Mouse (Mus musculus) right cerebral cortex, postnatal 25 days (tissue): ENCODE results near the gene Clip4.
"Not testable (repeated sequence)": the region's sequence is repeated elsewhere in the genome, so short reads cannot be mapped to it uniquely, and the experiment has no call there.

ENCODE experiments used
- DNase-seq: peaks from one replicate; pipeline ENCODE4 v3.0.0; 2022

Gene Clip4

DNA sequence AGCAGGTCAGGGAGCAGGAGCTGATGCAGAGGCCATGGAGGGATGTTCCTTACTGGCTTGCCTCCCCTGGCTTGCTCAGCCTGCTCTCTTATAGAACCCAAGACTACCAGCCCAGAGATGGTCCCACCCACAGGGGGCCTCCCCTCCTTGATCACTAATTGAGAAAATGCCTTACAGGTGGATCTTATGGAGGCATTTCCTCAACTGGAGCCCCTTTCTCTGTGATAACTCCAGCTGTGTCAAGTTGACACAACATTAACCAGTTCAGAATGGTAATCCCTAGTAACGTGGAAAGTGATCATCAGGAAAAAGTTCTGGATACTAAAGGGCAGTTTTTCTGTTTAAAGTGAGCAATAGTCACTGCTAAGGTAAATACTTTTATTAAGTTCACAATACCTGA is at the start of gene Clip4:
Gene Clip4 (plus strand): TSS at position 301 of the 400 bp plus-strand sequence.
- DNase-seq, result not testable (repeated sequence)

DNA sequence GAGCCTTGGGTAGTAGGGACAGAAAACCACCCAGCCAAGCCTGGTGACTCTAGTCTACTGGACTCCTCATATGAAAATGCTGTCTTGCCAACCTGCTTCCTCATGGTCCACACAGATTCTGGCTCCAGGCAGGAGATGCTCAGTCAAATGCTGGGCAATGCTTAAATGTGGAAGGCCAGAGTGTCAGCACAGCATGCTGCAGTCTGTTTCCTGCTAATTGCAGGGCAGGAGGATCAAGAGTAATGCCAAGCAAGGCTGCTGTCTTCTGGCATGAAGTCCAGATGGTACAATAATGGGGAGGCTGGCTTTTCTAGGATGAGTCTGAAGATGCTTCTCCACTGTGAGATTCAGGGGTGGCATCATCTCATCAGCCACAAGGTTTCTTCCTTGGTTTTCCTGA is 47.8 kb upstream of the Clip4 start:
- DNase-seq, result no peak

DNA sequence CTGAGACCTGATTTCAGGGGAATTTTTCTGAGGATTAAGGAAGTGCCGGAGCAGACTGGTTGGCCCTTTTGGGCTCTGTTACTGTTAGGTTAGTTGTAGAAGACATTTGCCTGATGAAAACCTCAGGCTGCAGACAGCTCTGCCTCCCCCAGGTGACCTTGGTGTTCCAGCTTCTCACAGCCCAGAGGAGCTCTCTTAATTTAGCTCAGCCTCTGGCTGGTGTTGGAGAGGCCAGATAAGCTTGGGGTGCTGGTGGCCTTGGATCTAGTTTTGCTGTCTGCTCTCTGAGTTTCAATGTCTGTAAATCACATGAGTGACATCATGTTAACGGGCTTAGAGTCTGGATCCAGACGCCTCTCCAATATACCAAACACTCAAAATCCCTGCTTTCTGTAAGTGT is 47.3 kb upstream of the Clip4 start:
- DNase-seq, result no peak

DNA sequence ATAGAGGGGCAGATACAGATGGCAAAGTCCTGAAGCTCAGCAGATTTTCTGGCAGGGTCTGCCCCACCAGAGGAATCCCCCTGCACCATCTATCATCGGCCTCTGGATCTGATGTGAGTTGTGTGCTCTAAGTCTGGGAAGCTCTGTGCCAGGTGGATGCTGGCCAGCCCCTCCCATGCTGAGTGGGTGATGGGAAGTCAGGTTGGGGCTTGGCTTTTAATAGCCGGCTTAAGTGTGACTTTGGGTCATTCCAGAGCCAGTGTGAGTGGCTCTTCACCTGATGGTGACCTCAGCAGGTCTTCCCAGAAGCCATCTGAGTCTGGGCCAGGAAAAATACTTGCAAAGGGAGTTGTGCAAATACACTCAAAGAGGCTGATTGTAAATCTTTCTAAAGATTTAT is 37.6 kb upstream of the Clip4 start:
- DNase-seq, result no peak

DNA sequence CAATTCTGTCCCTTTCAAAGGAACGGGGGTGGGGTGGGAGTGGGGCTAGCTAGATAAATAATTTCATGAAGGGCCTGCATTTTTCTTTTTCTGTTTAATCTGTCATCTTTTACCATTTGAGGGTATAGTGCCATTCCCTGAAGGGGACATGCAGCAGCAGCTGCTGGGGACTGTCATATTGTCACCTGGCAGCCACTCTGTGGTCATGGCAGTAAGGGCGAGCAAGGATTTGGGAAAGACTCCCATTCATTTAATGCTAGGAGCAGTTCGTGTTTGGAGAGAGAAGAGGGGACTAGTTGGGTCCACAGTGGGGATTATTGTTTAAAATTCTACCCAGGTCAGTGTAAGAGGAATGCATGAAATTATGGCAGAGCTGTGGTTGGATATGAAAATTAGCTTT is 31.8 kb upstream of the Clip4 start:
- no peak for DNase-seq

DNA sequence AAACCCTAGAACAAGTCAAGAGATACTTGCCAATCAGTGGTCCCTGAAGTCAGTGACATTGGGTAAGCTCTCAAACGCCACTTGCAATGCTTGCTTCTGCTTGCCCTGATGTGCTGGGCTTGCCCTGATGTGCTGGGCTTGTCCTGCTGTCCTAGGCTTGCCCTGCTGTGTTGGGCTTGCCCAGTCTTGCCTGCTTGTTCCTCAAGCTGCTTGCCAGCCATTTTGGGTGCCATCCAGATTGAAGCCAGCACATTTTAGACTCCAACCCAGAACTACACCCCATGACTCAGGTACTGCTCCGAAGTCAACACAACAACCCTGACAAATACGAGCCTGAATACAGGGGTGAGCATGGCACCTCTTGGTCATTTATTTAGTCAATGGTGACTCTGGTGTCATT is 26.1 kb upstream of the Clip4 start:
- DNase-seq, result no peak

DNA sequence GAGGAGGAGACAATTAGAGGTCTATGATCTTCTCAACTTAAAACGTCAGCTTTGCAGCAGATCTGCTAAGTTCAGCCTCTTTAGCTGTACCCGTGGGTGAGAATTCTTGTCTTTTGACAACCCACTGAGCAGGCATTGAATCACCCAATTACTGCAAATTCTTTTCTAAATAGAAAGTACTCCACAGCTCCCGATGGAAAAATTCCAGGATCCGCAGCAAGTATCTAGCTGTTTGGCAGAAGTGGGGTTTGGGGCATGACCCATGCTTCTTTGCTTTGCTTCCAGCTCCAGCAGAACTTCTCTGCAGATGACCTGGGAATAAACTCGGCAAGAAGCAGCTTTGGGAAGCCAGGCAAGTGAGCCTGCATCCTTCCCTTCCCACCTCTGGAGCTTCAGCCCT is 25.3 kb upstream of the Clip4 start:
- peak; percentile 26 for DNase-seq

DNA sequence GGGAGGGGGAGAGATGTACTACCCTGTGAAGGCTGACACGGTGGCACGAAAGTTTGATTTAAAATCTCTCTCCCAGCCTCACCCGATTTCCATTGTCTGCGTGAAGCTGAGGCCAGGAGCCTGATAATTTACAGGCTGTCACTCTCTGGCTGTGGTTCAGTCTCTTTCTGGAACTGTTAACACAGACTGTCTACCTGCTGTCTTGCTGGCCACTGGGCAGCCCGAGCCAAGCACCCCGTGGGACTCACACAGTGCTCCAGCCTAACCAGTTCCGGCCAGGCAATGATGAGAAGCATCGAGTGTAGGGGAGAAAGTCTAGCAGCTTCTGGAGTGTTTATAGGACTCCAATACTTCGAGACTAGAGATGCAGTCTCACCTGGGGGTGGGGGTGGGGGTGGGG is 22.2 kb upstream of the Clip4 start:
- DNase-seq, result no peak

DNA sequence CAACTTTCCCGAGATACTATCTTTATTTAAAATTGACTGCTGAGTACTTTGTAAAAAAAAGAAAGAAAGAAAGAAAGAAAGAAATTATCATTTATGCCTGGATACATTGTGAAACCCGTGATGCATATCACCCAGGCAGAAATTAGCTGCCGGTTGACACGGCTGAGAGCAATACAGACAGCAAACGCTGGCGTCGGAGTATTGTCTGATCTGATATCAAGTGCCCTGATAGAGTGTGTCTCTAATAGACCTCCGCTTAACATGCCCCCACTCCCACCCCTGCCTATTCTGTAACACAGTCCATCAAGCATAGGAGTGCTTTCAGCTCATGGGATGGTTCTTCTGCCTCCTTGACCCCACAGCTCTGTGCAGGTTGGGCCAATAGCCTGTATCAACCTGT is 20.7 kb upstream of the Clip4 start:
- DNase-seq, result no peak

DNA sequence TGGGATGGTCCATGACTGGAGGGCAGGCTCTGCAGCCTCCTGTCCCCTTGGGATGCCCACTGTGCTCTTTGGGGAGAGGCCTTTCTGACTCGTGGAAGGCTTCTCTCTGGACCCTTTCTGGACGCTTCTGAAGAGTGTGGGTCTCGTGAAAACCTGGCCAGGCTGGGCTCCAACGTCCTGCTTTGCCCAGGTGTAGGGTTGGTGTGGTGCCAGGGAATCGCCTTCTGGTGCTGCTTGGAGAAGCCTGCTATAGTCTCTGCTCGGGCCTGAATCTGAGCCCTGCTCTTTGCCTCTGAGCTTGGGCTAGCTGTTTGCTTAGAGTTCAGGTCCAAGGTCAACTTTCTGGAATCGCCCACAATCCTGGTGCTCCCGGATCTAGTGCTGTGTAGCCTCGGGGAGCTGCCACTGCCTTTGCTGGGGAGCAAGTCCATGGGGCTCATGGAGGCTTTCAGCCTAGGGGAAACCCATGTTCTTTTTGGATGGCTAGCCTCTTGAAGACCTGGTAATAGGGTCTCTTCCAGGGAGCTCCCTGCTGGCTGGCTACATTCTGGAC is 18.6 kb upstream of the Clip4 start:
- DNase-seq, result no peak

DNA sequence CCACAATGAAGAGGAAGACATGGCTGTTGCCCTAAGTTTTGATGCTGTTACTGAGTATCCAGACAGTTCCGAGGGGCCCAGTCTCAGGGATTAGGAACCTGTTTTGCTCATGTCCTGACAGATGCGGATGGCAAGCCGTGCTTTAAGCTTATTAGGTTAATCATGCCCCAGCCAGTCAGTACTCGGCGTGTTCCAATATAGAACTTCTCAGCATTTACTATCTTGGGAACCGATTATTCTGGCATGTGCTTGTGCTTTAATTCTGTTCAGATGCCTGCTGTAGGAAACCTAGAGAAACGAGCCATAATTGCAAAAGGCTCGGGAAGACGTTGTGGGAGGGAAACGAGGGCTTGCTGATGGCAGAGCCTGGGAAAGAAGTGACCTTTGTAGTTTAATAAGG is 15.4 kb upstream of the Clip4 start, which contains the start of gene Pcare:
Gene Pcare (minus strand): TSS at position 64 of the 400 bp plus-strand sequence.
- DNase-seq, result no peak

DNA sequence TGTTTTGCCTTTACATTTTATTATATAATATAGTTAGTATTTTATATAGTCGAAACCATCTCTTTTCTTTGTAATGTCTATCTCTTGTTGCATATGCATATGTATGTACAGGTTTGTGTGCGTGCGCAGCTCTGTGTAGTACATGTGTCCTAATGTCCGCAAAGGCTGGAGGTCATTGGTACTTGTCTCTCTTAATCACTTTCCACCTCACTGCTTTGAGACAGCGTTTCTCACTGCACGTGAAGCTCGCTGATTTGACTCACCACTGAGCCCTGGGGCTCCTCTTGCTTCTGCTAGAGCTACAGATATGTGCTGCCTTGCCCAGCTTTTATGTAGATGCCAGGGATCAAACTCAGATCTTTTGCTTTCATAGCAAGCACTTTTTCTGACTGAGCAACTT is 7.7 kb upstream of the Clip4 start:
- DNase-seq, result no peak

DNA sequence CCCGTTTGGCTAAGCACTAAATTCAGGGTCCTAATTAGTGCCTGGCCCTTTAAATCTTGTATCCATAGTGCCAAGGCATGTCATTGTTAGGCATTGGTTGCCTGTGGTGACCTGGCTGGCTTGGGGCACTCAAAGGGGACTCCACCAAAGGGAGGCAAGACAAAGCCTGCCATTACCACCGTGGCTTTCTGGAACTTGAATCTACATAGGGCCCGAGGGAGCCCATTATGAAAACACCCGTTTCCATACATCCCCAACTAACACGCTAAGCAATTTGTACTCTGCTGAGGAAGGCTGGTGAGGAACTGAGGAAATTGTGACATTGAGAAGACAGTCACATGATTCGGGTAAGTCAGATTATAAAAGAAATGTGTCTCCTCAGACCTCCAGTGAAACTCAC is 1.3 kb downstream of the Clip4 start:
- DNase-seq, result no peak

DNA sequence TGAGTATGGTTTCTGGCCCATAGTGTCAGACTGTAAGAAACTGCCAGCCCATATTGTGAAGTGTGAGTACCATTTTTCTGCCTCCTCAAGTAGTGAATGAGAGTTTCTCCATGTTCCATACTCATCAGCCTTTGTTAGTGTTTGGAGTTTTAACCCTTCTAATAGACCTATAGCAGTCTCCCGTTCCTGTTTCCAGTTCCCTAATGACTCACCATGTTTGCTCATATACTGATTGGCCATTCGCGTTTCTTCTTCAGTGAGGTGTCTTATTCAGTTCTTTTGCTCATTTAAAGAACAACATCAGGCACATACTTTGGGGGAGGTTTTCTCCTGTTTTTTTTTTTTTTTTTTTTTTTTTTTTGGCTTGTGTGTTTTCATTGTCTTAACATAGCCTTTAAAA is 2.4 kb downstream of the Clip4 start:
- DNase-seq, result no peak

DNA sequence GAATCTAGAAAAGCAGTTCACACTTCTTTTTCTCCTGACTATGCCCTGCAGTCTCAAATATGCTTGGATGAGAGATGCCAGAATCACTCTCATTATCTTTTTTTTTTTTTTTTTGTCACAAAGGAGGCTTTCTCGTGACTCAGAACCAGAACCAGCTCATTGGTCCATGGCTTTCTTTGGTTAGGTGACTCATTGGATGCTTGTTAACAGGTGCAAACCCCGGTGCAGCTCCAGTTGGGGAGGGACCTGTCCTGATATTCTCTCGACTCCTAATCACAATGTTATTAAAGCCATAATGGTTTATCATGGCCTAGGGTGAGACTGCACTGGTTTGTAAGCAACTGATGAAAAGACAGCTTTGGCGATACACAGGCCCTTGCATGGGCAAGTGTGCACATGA is 5.9 kb downstream of the Clip4 start:
- DNase-seq, result no peak

DNA sequence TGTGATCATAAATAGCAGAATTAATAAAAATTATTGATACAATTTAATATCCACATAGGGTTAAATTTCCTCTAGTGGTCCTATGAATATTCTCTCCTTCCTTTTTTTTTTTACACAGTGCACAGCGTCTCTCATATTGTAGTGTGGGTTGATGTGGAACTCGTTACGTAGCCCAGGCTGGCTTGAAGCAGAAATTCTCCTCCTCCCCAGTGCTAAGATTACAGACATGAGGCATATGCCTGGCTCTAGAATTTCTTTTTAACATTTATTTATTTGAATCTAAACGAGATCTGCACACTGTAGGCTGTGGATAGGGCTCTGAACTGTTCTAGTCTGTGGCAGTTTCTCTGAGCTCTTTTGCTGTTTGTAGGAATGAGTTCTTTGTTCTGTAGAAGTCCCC is 7.0 kb downstream of the Clip4 start:
- DNase-seq, result no peak

DNA sequence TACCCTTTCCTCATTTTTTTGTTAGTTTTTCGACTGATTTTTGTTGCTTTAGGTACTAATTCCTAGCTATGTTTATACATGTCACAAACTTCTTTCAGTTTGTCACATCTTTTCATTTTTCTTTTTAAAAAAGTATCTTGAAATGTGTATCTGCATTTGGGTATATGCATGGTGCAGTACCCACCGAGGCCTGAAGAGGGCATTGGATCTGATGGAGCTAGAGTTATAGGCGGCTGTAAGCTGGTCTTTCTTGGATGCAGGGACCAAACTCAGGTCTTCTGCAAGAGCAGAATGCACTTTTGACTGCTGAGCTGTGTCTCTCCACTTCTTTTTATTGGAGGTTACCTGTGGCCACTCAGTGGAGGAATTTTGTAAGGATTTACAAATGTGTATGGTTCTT is 10.4 kb downstream of the Clip4 start:
- no peak for DNase-seq

DNA sequence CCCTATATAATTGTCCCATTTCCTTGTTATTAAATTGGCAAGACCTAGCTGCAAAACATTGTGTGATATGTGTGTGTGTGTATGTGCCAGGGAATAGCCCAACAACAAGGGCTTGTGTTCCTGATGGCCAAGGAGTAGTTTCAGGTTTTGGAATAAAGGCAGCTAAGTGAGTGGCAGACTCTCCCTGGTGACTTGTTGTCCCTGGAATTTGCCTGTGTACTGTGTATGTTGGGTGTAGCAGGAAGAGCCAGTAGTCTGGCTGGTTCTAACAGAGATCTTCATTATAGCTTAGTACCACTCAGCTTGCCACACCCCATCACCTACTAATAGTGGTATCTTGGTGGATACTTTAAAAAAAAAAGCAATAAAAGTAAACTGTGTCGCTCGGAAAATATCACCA is 12.2 kb downstream of the Clip4 start:
- DNase-seq, result no peak

DNA sequence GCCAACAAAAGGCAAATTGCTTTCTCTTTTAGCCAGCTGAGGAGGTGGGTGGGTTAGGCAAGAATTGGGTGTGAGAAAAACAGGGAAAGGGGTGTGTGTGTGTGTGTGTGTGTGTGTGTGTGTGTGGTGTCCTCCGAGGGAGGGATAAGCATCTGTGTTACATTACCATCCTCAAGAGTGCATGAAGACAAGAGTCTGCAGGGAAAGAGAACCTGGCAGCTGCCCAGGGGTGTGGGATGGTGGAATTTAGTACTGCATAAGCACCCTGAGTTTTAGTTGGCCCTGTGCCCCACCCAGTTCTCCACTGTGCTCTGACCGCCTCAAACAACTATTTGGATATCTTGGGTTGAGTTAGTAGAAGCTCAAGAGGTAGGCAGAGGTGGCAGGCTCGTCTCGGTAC is 12.7 kb downstream of the Clip4 start:
- peak; percentile 75 for DNase-seq

DNA sequence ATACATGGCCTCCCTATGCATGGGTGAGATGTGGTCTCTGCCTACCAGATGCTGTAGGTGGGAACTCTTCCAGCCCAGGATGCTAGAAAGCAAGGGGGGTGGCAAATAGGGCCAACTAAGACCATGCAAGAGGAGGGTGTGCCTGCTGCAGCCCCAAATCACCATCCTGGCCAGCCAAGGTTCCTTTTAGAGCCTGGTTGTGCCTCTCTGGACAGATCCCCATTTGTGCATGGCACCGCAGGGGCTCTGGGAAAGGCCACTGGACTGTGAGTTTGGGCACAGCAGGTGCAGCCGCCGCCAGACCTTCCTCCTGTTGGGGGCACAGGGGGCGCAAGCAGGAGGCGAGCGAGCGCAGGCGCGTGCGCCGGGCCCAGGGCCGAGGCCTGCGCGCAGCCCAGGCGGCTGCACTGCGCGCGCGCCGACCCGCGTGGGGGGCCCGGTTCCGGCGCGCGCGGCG is 14.0 kb downstream of the Clip4 start:
- no peak for DNase-seq

DNA sequence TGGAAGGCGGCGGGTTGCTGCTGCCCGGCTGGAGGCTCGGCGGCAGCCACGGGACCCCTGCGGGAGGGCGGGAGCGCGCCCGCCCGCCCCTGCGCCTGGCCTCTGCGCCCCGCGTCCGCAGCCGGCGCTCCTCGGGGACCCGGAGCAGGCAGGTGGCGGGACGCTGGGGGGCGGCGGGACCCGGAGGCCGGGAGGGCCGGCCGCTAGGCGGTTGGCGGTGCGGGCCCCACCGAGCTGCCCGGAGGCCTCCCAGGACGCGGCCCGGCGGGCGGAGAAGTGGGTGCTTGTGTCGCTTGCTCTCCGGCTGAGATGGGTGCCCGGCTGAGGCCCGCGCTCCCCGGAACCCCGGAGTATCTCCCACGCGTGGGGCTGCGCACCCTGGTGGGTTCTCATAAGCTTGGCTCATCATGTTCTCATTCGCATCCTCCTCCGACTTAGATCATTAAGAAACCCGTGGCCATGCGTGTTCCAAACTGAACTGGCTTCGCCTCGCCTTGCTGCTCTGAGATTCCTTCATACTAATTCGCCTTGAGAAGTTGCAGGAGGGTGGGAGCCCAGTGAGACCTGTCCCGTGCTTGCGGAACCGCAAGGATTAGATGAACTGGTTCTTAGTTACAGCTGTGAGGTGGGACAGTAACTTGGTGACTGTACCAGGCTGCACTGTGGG is 14.6 kb downstream of the Clip4 start:
- peak; percentile 61 for DNase-seq

DNA sequence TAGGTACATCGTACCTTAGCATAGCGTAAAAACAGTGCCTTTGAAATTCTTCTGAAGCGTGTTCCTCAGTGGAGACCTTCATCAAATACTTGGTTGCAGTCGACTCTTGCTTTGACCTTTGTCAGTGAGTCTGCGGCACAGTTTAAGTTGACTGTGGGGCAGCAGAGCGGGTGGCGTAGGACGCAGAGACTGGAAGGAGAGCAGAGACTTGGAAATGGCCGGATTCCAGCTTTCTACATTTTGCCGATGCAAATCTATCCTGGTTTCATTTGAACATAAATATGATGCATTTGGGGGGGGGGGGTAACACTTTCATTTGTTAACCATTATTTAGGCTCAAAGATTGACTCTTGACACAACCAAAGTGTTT is 15.1 kb downstream of the Clip4 start:
- no peak for DNase-seq

DNA sequence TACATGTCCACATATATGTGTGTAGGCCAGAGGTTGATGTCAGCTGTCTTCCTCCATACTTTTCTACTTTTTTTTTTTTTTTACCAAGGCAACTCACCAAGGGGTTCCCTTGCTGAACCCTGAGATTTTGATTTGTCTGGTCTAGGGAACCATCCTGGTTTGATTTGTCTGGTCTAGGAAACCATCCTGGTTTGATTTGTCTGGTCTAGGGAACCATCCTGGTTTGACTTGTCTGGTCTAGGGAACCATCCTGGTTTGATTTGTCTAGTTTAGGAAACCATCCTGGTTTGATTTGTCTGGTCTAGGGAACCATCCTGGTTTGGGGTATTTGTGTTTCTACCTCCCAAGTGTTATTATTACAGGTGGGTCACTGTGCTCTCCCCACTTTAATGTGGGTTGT is 18.2 kb downstream of the Clip4 start:
- DNase-seq, result no peak

DNA sequence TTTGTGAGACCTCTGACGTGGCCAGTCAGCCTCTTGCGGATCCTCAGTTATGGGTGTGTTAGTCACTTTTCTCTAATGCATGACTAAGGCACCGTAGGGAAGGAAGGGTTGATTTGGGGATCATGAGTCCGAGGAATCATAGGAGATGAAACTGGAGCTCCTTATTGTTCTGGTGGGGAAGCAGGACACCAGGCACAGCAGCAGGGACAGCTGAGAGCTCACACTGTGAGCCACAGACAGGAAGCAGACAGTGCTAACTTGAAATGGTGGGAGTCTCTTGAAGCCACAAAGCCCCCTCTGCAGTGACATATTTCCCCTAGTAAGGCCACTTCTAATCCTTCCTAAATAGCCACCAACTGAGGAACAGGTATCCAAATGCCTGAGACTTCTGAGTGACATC is 22.8 kb downstream of the Clip4 start:
- no peak for DNase-seq

DNA sequence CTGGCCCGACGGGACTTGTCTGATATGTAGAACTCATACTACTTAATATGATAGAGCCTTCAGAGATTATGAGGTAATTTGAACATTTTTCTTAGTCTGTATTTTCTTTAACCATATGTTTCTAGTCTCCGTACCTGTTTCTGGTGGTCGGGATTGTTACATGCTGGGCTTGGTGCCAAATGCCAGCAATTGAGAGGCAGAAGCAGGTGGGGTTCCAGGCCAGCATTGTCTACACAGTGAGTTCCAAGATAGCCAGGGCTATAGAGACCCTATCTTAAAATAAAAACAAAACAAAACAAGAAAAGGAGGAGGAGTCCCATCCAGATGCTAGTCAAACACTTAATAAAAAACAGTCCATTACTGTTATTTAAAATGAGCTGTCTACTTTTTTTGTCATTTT is 23.3 kb downstream of the Clip4 start:
- DNase-seq, result no peak
